Mouse (Mus musculus): ENCODE results near the gene Fam71e1.

Gene Fam71e1

GRCm38 (mm10) chr7:44470696-44471612, 25.4 kb upstream of the Fam71e1 start:
- no peak for DNase-seq (ENCODE audit: extremely low spot score, low read depth, low spot score)

- no peak for DNase-seq (ENCODE audit: extremely low spot score, low read depth, low spot score)
Measured at GRCm38 (mm10) chr7:44471880-44472557, 24.4 kb upstream of the Fam71e1 start.

GRCm38 (mm10) chr7:44472558-44472885, 23.9 kb upstream of the Fam71e1 start:
- DNase-seq (ENCODE audit: extremely low spot score, low read depth, low spot score) = no peak

GRCm38 (mm10) chr7:44472961-44473646, 23.3 kb upstream of the Fam71e1 start:
- no peak for DNase-seq (ENCODE audit: extremely low spot score, low read depth, low spot score)

- no peak for DNase-seq (ENCODE audit: extremely low spot score, low read depth, low spot score)
Measured at GRCm38 (mm10) chr7:44474419-44474818, 22.0 kb upstream of the Fam71e1 start.

GRCm38 (mm10) chr7:44475046-44475614, 21.3 kb upstream of the Fam71e1 start:
- no peak for DNase-seq (ENCODE audit: extremely low spot score, low read depth, low spot score)

- no peak for DNase-seq (ENCODE audit: extremely low spot score, low read depth, low spot score)
Measured at GRCm38 (mm10) chr7:44482836-44483435, 13.4 kb upstream of the Fam71e1 start.

GRCm38 (mm10) chr7:44484109-44484508, 12.3 kb upstream of the Fam71e1 start:
- no peak for DNase-seq (ENCODE audit: extremely low spot score, low read depth, low spot score)

GRCm38 (mm10) chr7:44484841-44485571, 11.4 kb upstream of the Fam71e1 start:
- DNase-seq (ENCODE audit: extremely low spot score, low read depth, low spot score) = peak; percentile 76

- no peak for DNase-seq (ENCODE audit: extremely low spot score, low read depth, low spot score)
Measured at GRCm38 (mm10) chr7:44485572-44486195, 10.7 kb upstream of the Fam71e1 start.

- no peak for DNase-seq (ENCODE audit: extremely low spot score, low read depth, low spot score)
Measured at GRCm38 (mm10) chr7:44486927-44487575, 9.3 kb upstream of the Fam71e1 start.

GRCm38 (mm10) chr7:44487936-44488335, 8.4 kb upstream of the Fam71e1 start:
- no peak for DNase-seq (ENCODE audit: extremely low spot score, low read depth, low spot score)

GRCm38 (mm10) chr7:44488545-44488944, 7.8 kb upstream of the Fam71e1 start:
- no peak for DNase-seq (ENCODE audit: extremely low spot score, low read depth, low spot score)

GRCm38 (mm10) chr7:44490281-44490680, 6.1 kb upstream of the Fam71e1 start:
- DNase-seq (ENCODE audit: extremely low spot score, low read depth, low spot score) = no peak

GRCm38 (mm10) chr7:44491391-44491790, 5.0 kb upstream of the Fam71e1 start:
- DNase-seq (ENCODE audit: extremely low spot score, low read depth, low spot score) = no peak

- DNase-seq (ENCODE audit: extremely low spot score, low read depth, low spot score) = no peak
Measured at GRCm38 (mm10) chr7:44492166-44492826, 4.1 kb upstream of the Fam71e1 start.

GRCm38 (mm10) chr7:44494681-44495080, 1.7 kb upstream of the Fam71e1 start:
- DNase-seq (ENCODE audit: extremely low spot score, low read depth, low spot score) = no peak

- no peak for DNase-seq (ENCODE audit: extremely low spot score, low read depth, low spot score)
Measured at GRCm38 (mm10) chr7:44495086-44495485, 1.3 kb upstream of the Fam71e1 start.

- DNase-seq (ENCODE audit: extremely low spot score, low read depth, low spot score) = no peak
Measured at GRCm38 (mm10) chr7:44496771-44497109, 359 bp downstream of the Fam71e1 start.
